Comparison of ENCODE assay signal across 22 mouse cellular contexts in the genomic region with DNA sequence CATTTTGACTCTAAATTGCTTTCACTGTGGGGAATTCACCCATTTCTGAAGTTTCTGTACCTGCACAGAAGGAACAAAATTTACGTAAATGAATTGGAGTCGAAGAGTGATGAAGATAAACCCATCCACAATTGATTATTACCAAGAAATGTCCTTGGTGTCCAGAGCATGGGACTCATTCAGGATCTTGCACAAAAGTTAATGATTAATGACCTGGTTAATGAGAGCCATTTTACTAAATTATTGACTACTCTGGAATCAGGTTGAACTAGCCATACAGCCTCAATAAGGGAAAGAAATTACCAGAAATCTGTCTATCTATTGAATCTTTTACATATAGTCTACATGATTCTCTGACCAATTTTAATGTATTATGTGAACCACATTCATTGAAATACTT.
DNase-seq lines count a peak whose midpoint lies in the region; ATAC-seq and TF ChIP-seq lines count a peak whose summit lies in the region.
"Had no signal": no experiment of that assay in that cellular context is flagged by ENCODE, and none has a peak within 500 bp of the region (broad histone marks: within the 10 kb centered on the region; RNA-seq: fewer than 3 reads in every experiment).

No protein-coding gene starts in this region.

- H3K4me2 ChIP-seq in kidney, embryonic 16.5 days (replicated peaks; ENCODE audit: low read depth, low read length) = no peak overlapping the region
- no peak overlapping the region for H3K4me2 ChIP-seq in kidney, embryonic 15.5 days
- H3K4me2 ChIP-seq in liver, embryonic 11.5 days = no peak overlapping the region

- DNase-seq in kidney, adult 11 months = peak; percentile 11
- DNase-seq in kidney, adult 2 months = peak; percentile 90
- DNase-seq in kidney, adult 9 months = peak; percentile 91
- DNase-seq in kidney, postnatal 14 days = no peak
- peak; percentile 82 for DNase-seq in liver, adult 2 months (ENCODE audit: extremely low read depth, low read depth, low spot score)
- no peak for DNase-seq in liver, embryonic 11.5 days (ENCODE audit: low spot score)
- DNase-seq: adrenal gland, adult 2 months; adrenal gland, adult 8-10 months; adrenal gland, postnatal 10 days; adrenal gland, postnatal 14 days; adrenal gland, postnatal 25 days; adrenal gland, postnatal 36 days; B cell, adult 2 months; cerebellum, adult 11 months; cerebellum, adult 11-12 months had no signal

- no peaks in the 10 kb centered on the region for H3K79me2 ChIP-seq in liver, adult 2 months (ENCODE audit: control insufficient read depth, insufficient read depth, low read length)

- no peaks in the 10 kb centered on the region for H3K36me3 ChIP-seq in kidney, embryonic 16.5 days (ENCODE audit: insufficient read depth, low read length)
- H3K36me3 ChIP-seq in kidney, adult 2 months (ENCODE audit: control insufficient read depth, insufficient read depth, low read length) = no peaks in the 10 kb centered on the region
- H3K36me3 ChIP-seq in kidney, embryonic 15.5 days = no peaks in the 10 kb centered on the region
- no peaks in the 10 kb centered on the region for H3K36me3 ChIP-seq in liver, adult 2 months (ENCODE audit: control insufficient read depth, insufficient read depth, low read length)
- H3K36me3 ChIP-seq in liver, embryonic 11.5 days (ENCODE audit: control insufficient read depth, insufficient read depth, low read length) = no peaks in the 10 kb centered on the region
- H3K36me3 ChIP-seq: G1E had no signal

- no peak overlapping the region for H3K9ac ChIP-seq in kidney, embryonic 16.5 days (replicated peaks; ENCODE audit: low read length)
- H3K9ac ChIP-seq in kidney, embryonic 15.5 days = no peak overlapping the region
- H3K9ac ChIP-seq in liver, adult 2 months (ENCODE audit: low read depth, low read length) = no peak overlapping the region
- H3K9ac ChIP-seq in liver, embryonic 11.5 days (ENCODE audit: low read depth, low read length) = no peak overlapping the region

- H3K27ac ChIP-seq in kidney, embryonic 16.5 days (ENCODE audit: low read length) = no peak overlapping the region
- no peak overlapping the region for H3K27ac ChIP-seq in kidney, adult 2 months (ENCODE audit: insufficient read depth, low read depth, low read length)
- no peak overlapping the region for H3K27ac ChIP-seq in kidney, embryonic 15.5 days
- H3K27ac ChIP-seq in liver, adult 2 months (replicated peaks; ENCODE audit: insufficient read depth, low read depth, low read length) = no peak overlapping the region
- no peak overlapping the region for H3K27ac ChIP-seq in liver, embryonic 11.5 days (ENCODE audit: low read depth, low read length)

- no peak for TF ChIP-seq POLR2A in kidney, adult 2 months (IDR thresholded peaks at IDR 0.05; ENCODE audit: low read depth, low read length)
- TF ChIP-seq POLR2A in liver, adult 2 months (IDR thresholded peaks at IDR 0.05; ENCODE audit: extremely low read depth, insufficient read depth, low read length) = no peak

- H3K4me1 ChIP-seq in kidney, embryonic 16.5 days (ENCODE audit: insufficient read depth, low read length) = no peaks in the 10 kb centered on the region
- H3K4me1 ChIP-seq in kidney, adult 2 months (ENCODE audit: control insufficient read depth, insufficient read depth, low read length) = no peaks in the 10 kb centered on the region
- H3K4me1 ChIP-seq in kidney, embryonic 15.5 days = no peaks in the 10 kb centered on the region
- peaks cover 2% of the 10 kb centered on the region; the same call in 1 of the 2 replicates for H3K4me1 ChIP-seq in liver, adult 2 months (ENCODE audit: control insufficient read depth, insufficient read depth, low read length)
- no peaks in the 10 kb centered on the region for H3K4me1 ChIP-seq in liver, embryonic 11.5 days (replicated peaks; ENCODE audit: control insufficient read depth, insufficient read depth, low read length)

- no peaks in the 10 kb centered on the region for H3K9me3 ChIP-seq in kidney, embryonic 16.5 days (ENCODE audit: low read length)
- no peaks in the 10 kb centered on the region for H3K9me3 ChIP-seq in kidney, embryonic 15.5 days (replicated peaks)
- no peaks in the 10 kb centered on the region for H3K9me3 ChIP-seq in liver, embryonic 11.5 days (ENCODE audit: control insufficient read depth, low read length)

- WGBS in kidney, embryonic 16.5 days = 91% methylated on average over 2 of the region's 2 CpGs
- 67% methylated on average over 2 of the region's 2 CpGs for WGBS in kidney, adult 2 months
- WGBS in kidney, embryonic 15.5 days = 88% methylated on average over 2 of the region's 2 CpGs
- WGBS in liver, adult 2 months = 23% methylated on average over 2 of the region's 2 CpGs
- WGBS in liver, embryonic 11.5 days = 81% methylated on average over 2 of the region's 2 CpGs

- no peak overlapping the region for H3K4me3 ChIP-seq in kidney, embryonic 16.5 days (ENCODE audit: low read length)
- H3K4me3 ChIP-seq in kidney, adult 2 months (ENCODE audit: insufficient read depth, low read depth, low read length) = no peak overlapping the region
- no peak overlapping the region for H3K4me3 ChIP-seq in kidney, embryonic 15.5 days (replicated peaks)
- no peak overlapping the region for H3K4me3 ChIP-seq in liver, adult 2 months (ENCODE audit: insufficient read depth, low read depth, low read length)
- H3K4me3 ChIP-seq in liver, embryonic 11.5 days (ENCODE audit: low read depth, low read length) = no peak overlapping the region

- ATAC-seq in kidney, embryonic 16.5 days (ENCODE audit: low FRiP score, low TSS enrichment) = no peak
- no peak for ATAC-seq in kidney, embryonic 15.5 days (replicated peaks; ENCODE audit: low FRiP score)
- ATAC-seq in liver, embryonic 11.5 days (replicated peaks; ENCODE audit: low FRiP score) = no peak
- ATAC-seq: activated CD4-positive, CD25-positive, alpha-beta regulatory T cell, adult 4 months; CD4-positive, CD25-positive, alpha-beta regulatory T cell, adult 4 months; Patski had no signal

- TF ChIP-seq CTCF in kidney, adult 2 months (conservative IDR thresholded peaks at IDR 0.05; ENCODE audit: insufficient read depth, insufficient read length, low read depth, low read length) = no peak
- no peak for TF ChIP-seq CTCF in liver, adult 2 months (IDR thresholded peaks at IDR 0.05; ENCODE audit: low read depth, low read length)

- H3K27me3 ChIP-seq in kidney, embryonic 16.5 days (ENCODE audit: insufficient read depth, low read length) = no peaks in the 10 kb centered on the region
- no peaks in the 10 kb centered on the region for H3K27me3 ChIP-seq in kidney, adult 2 months (replicated peaks; ENCODE audit: control insufficient read depth, insufficient read depth, low read length)
- H3K27me3 ChIP-seq in kidney, embryonic 15.5 days = no peaks in the 10 kb centered on the region
- no peaks in the 10 kb centered on the region for H3K27me3 ChIP-seq in liver, adult 2 months (ENCODE audit: control insufficient read depth, insufficient read depth, low read length)
- no peaks in the 10 kb centered on the region for H3K27me3 ChIP-seq in liver, embryonic 11.5 days (replicated peaks; ENCODE audit: control insufficient read depth, insufficient read depth, low read length)
- H3K27me3 ChIP-seq: CH12.LX, Patski had no signal

Comparison
In these comparisons a context has a peak if more than half of its experiments do, and no peak if none do; other contexts are left out.
1. DNase-seq: peak in kidney, adult 11 months (single experiment), kidney, adult 2 months (single experiment), kidney, adult 9 months (single experiment) and liver, adult 2 months (single experiment); none in kidney, postnatal 14 days (single experiment) and liver, embryonic 11.5 days (single experiment).